Mouse (Mus musculus): ENCODE results near the gene Lin7a. TPM values are rescaled to one million over a fixed set of nuclear protein-coding genes. Genes with fewer than 3 reads are reported as not detected.
A peak's percentile ranks its signal among the peaks of the same experiment; 100 is the strongest.

Lin7a gene
- polyA plus RNA-seq, 1 experiment from 2014 or later, result 1.0 TPM

DNA sequence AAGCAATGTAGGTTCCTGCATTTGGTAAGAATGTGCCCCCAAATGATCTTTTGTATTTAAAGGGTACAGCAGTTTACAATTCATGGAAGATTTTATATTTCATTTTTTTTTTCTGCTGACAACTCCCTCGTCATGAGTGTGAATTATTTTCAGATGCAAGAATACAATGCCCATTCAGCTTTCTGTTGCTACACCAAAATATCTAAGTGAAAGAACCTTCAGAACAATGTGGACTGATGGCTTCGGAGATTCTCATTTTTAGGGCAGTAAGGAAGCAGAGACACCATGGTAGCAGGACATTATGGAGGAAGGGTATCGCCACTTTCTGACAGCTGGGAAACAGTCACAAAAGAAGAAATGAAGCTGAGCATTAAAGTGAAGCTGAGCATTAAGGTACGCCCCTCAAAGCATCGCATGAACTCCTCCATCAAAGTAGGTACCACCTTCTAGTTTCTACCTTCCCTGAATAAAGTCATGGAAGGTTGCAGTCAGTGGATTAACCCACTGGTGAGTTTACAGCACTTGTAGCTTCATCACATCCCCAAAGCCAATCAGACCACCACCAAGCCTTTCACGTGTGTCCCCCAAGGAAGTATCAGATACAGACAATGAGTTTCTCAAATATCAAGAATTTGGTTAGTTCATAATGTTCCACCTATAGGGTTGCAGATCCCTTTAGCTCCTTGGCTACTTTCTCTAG is 16.0 kb upstream of the Lin7a start:
- H3K9me3 ChIP-seq (replicated peaks), result no peaks in the 10 kb centered on the region
- H3K27ac ChIP-seq, result no peak overlapping the region
- no peak for DNase-seq
- H3K9ac ChIP-seq, result no peak overlapping the region
- no peaks in the 10 kb centered on the region for H3K27me3 ChIP-seq
- H3K4me2 ChIP-seq, result no peak overlapping the region
- 72% methylated on average over 6 of the region's 6 CpGs for WGBS (ENCODE audit: insufficient replicate concordance)
- no peak overlapping the region for H3K4me3 ChIP-seq (replicated peaks)
- no peaks in the 10 kb centered on the region for H3K4me1 ChIP-seq (replicated peaks)
- H3K36me3 ChIP-seq, result no peaks in the 10 kb centered on the region
- ATAC-seq (ENCODE audit: low read depth), result no peak

DNA sequence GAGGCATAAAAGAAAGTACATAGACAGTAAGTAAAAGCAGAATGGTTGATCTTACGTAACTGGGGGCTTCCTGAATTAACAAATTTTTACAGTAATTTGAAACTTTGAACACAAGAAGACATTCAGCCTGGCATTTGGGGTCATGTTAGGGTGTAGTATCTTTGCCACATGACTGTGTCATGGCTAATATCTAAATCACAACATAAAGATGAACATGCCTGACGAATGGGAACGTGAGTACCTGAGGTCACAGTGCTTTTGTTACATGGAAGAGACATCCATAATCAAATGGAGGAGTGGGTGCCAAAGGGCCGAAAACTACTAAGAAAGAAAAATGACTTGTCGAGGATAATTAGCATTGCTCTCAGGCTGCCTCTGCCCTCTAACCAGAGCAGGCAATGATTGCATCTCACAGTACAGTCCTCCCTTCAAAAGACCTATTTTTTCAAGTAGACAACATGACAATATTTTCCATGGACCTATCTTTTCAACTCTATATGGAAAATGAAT is 15.0 kb upstream of the Lin7a start:
- Histone ChIP-seq H3K9ac (no peak overlapping the region), H3K9me3 (replicated peaks) (no peaks in the 10 kb centered on the region), H3K27me3 (no peaks in the 10 kb centered on the region), H3K4me3 (replicated peaks) (no peak overlapping the region), H3K4me2 (no peak overlapping the region), H3K4me1 (replicated peaks) (no peaks in the 10 kb centered on the region), H3K36me3 (no peaks in the 10 kb centered on the region), H3K27ac (no peak overlapping the region)
- DNase-seq (no peak), ATAC-seq (ENCODE audit: low read depth) (no peak)
- WGBS (ENCODE audit: insufficient replicate concordance), result 66% methylated on average over 5 of the region's 5 CpGs

DNA sequence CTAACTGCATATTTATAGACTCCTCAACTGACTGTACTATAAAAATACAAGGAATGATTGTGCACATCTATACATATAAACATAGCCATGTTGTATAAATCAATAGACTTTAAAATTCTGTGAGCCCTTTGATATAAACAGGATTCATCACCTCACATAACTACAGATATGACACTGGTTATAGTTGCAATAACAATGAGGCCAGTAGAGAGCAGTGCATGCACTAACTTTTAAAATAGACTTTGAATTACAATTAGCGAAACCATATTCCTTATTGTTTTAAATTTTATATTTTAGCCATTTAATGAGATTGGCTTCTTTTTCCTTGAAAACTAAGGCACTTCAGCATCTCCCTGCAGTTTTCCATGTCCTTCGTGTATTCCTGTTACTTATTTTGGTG is 11.1 kb upstream of the Lin7a start:
- DNase-seq (no peak), ATAC-seq (ENCODE audit: low read depth) (no peak)
- no peak overlapping the region for H3K4me2 ChIP-seq
- no peak overlapping the region for H3K4me3 ChIP-seq (replicated peaks)
- H3K27me3 ChIP-seq, result no peaks in the 10 kb centered on the region
- H3K27ac ChIP-seq, result no peak overlapping the region
- H3K9ac ChIP-seq, result no peak overlapping the region
- no peaks in the 10 kb centered on the region for H3K4me1 ChIP-seq (replicated peaks)
- WGBS (ENCODE audit: insufficient replicate concordance), result 54% methylated on average over 2 of the region's 2 CpGs
- H3K36me3 ChIP-seq, result no peaks in the 10 kb centered on the region
- no peaks in the 10 kb centered on the region; the same call in 1 of the 2 replicates for H3K9me3 ChIP-seq (replicated peaks)

DNA sequence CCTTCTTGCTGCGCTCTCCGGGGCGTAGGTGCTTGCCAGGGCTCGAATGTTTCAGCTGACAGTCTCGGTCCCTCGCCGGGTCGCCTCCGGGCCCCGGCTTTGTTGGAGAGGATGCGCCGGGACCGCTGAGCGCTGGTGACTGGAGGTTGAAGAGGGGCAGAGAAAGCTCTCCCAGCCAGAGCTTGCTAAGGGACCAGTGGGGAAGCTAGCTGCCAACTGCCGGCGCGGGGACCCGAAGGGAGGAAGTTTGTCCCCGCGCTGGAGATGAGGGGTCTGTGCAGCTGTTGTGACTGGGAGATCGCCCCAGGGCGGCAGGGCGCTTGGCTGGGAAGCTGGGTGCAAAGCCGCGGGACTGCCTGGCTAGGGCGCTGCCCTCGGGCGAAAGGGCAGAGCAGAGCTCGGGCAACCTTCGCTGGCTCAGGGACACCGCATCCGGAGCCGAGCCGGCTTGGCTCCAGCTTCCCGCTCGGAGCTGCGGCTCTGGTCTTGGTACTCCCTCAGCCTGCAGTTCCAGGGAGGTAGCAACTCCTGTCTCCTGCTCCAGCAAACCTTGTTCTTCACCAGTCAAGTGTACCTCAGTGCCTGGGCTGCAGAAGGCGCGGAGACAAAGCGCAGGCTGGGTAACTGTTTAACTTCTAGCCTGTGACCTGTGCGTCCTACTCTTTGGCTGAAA is 781 bp downstream of the Lin7a start:
- H3K27ac ChIP-seq, result peak overlapping the region; percentile 64
- under 1% methylated on average over 40 of the region's 41 CpGs for WGBS (ENCODE audit: insufficient replicate concordance)
- no peaks in the 10 kb centered on the region for H3K4me1 ChIP-seq (replicated peaks)

DNA sequence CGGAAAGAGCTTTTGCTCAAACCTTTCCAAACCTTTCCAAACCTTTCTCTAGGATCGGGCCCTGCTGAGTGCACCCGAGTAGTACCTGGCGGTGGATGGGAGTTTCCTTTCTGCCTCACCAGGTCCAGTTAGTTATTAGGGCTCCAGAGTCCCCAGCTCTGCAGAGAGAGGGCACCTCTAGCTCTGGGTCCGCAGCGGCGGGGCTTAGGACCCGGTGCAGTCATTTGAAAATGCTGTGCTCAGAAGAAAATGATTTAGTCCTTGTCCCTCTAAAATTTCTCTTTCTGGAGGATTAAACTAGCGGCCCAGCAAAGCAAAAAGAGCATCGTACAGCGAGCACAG is 1.3 kb downstream of the Lin7a start:
- Histone ChIP-seq H3K4me2 (peak overlapping the region; percentile 57), H3K27me3 (peaks cover 28% of the 10 kb centered on the region), H3K27ac (peak overlapping the region; percentile 32; the same call in 1 of the 2 replicates), H3K4me1 (replicated peaks) (no peaks in the 10 kb centered on the region), H3K4me3 (replicated peaks) (peak overlapping the region; percentile 53), H3K9me3 (replicated peaks) (no peaks in the 10 kb centered on the region), H3K36me3 (no peaks in the 10 kb centered on the region), H3K9ac (no peak overlapping the region)
- ATAC-seq (ENCODE audit: low read depth) (no peak), DNase-seq (no peak)
- WGBS (ENCODE audit: insufficient replicate concordance), result 7% methylated on average over 11 of the region's 11 CpGs

More for the DNA sequence above, 781 bp downstream of the Lin7a start:
- no peaks in the 10 kb centered on the region for H3K9me3 ChIP-seq (replicated peaks)
- H3K27me3 ChIP-seq, result peaks cover 28% of the 10 kb centered on the region
- H3K4me2 ChIP-seq, result peak overlapping the region; percentile 57
- ATAC-seq (ENCODE audit: low read depth), result peak; percentile 76
- peak overlapping the region; percentile 47; the same call in 1 of the 2 replicates for H3K9ac ChIP-seq
- no peak for DNase-seq
- no peaks in the 10 kb centered on the region for H3K36me3 ChIP-seq
- H3K4me3 ChIP-seq (replicated peaks), result peak overlapping the region; percentile 53

DNA sequence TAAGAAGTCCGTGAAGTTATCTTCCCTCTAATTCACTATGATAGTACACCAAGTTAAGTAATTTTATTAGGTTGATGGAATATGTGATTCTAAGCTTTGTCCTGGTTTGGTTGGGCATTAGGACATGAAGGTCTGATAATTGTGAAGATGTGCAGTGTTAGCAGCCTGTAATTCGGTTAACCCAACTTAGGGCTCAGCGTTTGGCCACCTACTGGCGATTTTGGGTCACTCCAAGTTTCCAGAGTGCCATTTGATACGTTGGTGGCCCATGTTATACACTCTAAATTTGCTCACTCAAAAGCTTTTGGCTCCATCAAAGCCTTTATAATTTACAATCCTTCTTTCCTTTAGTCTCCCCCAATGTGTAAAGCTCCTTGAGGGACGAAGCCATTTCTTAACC is 2.4 kb downstream of the Lin7a start:
- Histone ChIP-seq H3K27ac (no peak overlapping the region), H3K9ac (no peak overlapping the region), H3K9me3 (replicated peaks) (no peaks in the 10 kb centered on the region), H3K36me3 (no peaks in the 10 kb centered on the region), H3K4me2 (no peak overlapping the region), H3K27me3 (peaks cover 28% of the 10 kb centered on the region), H3K4me3 (replicated peaks) (no peak overlapping the region), H3K4me1 (replicated peaks) (no peaks in the 10 kb centered on the region)
- DNase-seq (no peak), ATAC-seq (ENCODE audit: low read depth) (no peak)
- 29% methylated on average over 6 of the region's 6 CpGs for WGBS (ENCODE audit: insufficient replicate concordance)

DNA sequence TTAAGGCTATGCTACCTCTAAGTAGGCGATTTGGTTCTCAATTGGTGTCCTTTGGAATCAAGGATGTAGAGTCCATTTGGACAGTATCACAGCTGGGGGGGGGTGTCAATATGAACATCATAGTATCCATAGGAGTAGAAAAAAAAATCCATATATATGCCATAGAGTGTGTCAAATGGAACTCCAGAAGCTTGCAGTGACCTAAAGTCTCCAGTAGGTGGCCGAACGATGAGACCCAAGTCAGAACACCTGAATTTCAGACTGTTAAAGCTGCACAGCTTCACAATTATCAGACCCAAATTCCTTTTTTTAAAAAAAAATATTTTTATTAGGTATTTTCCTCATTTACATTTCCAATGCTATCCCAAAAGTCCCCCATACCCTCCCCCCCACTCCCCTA is 3.3 kb downstream of the Lin7a start:
- Histone ChIP-seq H3K27ac (no peak overlapping the region), H3K9ac (no peak overlapping the region), H3K27me3 (peaks cover 28% of the 10 kb centered on the region), H3K4me1 (replicated peaks) (no peaks in the 10 kb centered on the region), H3K4me2 (no peak overlapping the region), H3K36me3 (no peaks in the 10 kb centered on the region), H3K9me3 (replicated peaks) (no peaks in the 10 kb centered on the region), H3K4me3 (replicated peaks) (no peak overlapping the region)
- ATAC-seq (ENCODE audit: low read depth) (no peak), DNase-seq (no peak)
- 49% methylated on average over 3 of the region's 3 CpGs for WGBS (ENCODE audit: insufficient replicate concordance)

DNA sequence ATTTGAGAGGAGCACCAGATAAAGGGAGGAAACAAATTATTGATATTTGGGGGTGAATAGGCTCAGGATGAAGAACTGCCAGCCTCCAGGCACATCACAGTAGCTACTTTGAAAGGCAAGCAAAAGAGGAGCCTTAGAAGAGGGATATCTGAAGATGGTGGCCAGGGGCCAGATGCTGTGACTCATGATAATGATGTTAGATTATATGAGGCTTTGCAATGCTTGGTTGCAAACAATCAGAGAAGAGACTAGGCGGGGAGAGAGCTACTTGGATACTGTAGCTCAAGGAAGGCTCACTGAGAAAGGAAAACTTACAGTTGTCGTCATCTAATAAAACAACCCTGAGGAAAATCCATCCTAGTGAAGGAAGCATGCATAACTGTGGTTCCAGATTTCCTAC is 5.2 kb downstream of the Lin7a start:
- DNase-seq (no peak), ATAC-seq (ENCODE audit: low read depth) (no peak)
- no peaks in the 10 kb centered on the region for H3K36me3 ChIP-seq
- no peaks in the 10 kb centered on the region for H3K9me3 ChIP-seq (replicated peaks)
- no peak overlapping the region for H3K4me2 ChIP-seq
- H3K9ac ChIP-seq, result no peak overlapping the region
- H3K4me3 ChIP-seq (replicated peaks), result no peak overlapping the region
- H3K27me3 ChIP-seq, result peaks cover 14% of the 10 kb centered on the region
- H3K27ac ChIP-seq, result no peak overlapping the region
- 56% methylated on average over 2 of the region's 2 CpGs for WGBS (ENCODE audit: insufficient replicate concordance)
- H3K4me1 ChIP-seq (replicated peaks), result no peaks in the 10 kb centered on the region

DNA sequence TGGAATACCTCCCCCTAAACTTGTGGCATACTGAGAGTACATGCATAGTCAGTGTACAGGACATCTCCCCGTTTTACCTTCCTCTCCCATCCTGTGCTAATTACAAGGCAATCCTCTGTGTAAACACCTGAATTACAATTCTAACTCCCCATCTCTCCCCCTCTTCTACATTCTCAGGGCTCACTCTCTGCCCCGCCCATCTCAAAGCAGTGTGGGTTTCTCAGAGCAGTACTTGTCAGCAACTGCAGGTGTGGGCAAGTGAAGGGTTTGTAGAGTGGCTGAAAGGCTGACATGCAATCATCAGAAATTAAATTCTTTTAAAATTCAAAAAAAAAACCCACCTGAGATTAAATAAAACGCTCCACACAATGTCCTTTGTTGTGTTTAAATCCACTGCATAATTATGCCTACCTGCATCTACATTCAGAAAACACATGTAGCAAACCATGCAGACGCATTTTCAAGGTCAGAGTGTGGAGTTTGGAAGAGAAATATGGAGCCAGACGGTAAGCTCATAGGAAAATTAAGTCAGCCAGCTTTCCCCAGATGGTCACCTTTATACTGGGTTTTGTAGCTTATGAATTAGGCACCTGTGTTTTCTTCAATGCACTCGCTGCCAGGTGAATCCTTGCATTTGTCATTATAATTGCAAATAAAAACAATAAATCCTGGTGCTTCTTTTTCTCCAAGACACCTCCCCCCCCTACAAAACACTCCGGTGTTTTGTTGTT is 22.6 kb downstream of the Lin7a start:
- no peak for ATAC-seq (ENCODE audit: low read depth)
- DNase-seq, result no peak
- 50% methylated on average over 7 of the region's 7 CpGs for WGBS (ENCODE audit: insufficient replicate concordance)

DNA sequence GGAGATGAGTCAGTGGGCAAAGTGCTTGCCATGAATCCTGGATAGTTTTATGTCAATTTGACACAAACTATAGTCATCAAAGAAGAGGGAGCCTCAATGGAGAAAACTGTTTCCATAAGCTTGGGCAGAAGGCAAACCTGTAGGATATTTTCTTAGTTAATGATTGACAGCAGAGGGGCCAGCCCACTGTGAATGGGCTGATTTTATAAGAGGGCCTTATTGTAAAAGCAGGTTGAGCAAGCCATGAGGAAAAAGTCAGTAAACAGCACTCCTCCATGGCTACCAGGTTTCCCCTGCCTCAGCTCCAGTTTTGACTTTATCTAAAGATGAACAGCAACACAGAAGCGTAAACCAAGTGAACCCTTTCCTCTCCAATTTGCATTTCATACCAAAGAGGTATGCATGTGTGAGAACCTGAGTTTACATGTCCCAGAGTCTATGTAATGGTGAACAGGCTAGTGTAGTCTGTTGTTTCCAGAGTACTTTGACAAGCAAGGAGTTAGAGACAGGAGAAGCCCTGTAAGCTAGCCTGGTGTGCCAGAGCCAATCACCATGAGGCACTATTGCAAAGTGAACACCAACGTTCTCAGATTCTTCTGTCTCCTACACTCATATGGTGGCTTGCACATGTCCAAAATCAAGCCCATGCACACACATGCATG is 29.2 kb downstream of the Lin7a start:
- no peaks in the 10 kb centered on the region for H3K36me3 ChIP-seq
- DNase-seq, result no peak
- 70% methylated on average over 2 of the region's 2 CpGs for WGBS (ENCODE audit: insufficient replicate concordance)
- no peaks in the 10 kb centered on the region for H3K9me3 ChIP-seq (replicated peaks)
- no peak overlapping the region for H3K4me3 ChIP-seq (replicated peaks)
- H3K4me2 ChIP-seq, result no peak overlapping the region
- no peak overlapping the region for H3K27ac ChIP-seq
- no peaks in the 10 kb centered on the region for H3K27me3 ChIP-seq
- H3K9ac ChIP-seq, result no peak overlapping the region
- no peak for ATAC-seq (ENCODE audit: low read depth)
- H3K4me1 ChIP-seq (replicated peaks), result no peaks in the 10 kb centered on the region

More for the DNA sequence above, 22.6 kb downstream of the Lin7a start:
- Histone ChIP-seq H3K4me3 (replicated peaks) (no peak overlapping the region), H3K36me3 (no peaks in the 10 kb centered on the region), H3K9ac (no peak overlapping the region), H3K9me3 (replicated peaks) (no peaks in the 10 kb centered on the region), H3K4me2 (no peak overlapping the region), H3K4me1 (replicated peaks) (no peaks in the 10 kb centered on the region), H3K27ac (no peak overlapping the region), H3K27me3 (no peaks in the 10 kb centered on the region)

DNA sequence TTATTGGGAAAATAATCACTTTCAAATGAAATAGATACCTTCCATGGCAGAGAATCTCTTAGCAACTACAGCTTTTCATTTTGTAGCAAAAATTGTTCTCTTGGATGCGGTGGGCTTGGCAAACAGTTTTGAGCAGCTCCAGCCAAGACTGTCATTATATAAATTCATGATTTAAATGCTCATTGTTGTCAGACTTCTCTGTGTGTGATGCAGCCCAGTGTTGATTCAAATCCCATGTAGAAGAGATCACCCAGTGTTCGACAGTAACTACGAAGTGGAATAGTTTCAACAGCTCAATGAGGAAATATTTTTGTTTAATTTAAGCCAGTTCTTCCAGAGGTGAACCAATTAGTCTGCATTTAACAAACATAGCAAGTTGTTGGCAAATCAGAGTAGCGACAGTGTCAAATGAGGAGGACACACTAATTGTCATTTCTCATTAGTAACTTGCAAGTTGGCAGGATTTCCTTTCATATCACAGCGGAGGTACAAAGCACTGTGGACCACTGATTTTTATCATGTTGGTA is 39.5 kb downstream of the Lin7a start:
- H3K27ac ChIP-seq, result no peak overlapping the region
- no peaks in the 10 kb centered on the region for H3K9me3 ChIP-seq (replicated peaks)
- H3K9ac ChIP-seq, result no peak overlapping the region
- H3K4me2 ChIP-seq, result no peak overlapping the region
- no peaks in the 10 kb centered on the region for H3K4me1 ChIP-seq (replicated peaks)
- DNase-seq (no peak), ATAC-seq (ENCODE audit: low read depth) (no peak)
- H3K36me3 ChIP-seq, result no peaks in the 10 kb centered on the region
- WGBS (ENCODE audit: insufficient replicate concordance), result 64% methylated on average over 5 of the region's 5 CpGs
- no peaks in the 10 kb centered on the region for H3K27me3 ChIP-seq
- no peak overlapping the region for H3K4me3 ChIP-seq (replicated peaks)
